Mouse (Mus musculus) limb, embryonic 14.5 days (tissue): ENCODE results near the gene Syde1. TPM values are rescaled to one million over a fixed set of nuclear protein-coding genes. Genes with fewer than 3 reads are reported as not detected.
A peak's percentile ranks its signal among the peaks of the same experiment; 100 is the strongest.

Experiments
- ATAC-seq: fragments of 200-750 bp; cut with Nextera tagmentation; 2 replicates; pipeline ENCODE4 v1.8.0; 2017; ENCODE audit warnings: low read depth, moderate number of reproducible peaks, moderate TSS enrichment; ENCODE audit not compliant: low FRiP score
- DNase-seq: peaks from one replicate; pipeline ENCODE4 v3.0.0-alpha.2; 2015; ENCODE audit warnings: low spot score
- H3K27ac ChIP-seq: fragments of 300-500 bp; sonication (generic); replicated peaks from 2 replicates; pipeline ENCODE4 v1.5.1; 2014; ENCODE audit warnings: low read depth, mild to moderate bottlenecking, low read length, moderate library complexity, mixed read lengths
- H3K27me3 ChIP-seq: fragments of 300-500 bp; sonication (generic); 2 replicates; pipeline ENCODE4 v1.6.1; 2014; ENCODE audit warnings: low read length, mixed read lengths; ENCODE audit not compliant: control insufficient read depth, insufficient read depth
- H3K36me3 ChIP-seq: fragments of 300-500 bp; sonication (generic); 2 replicates; pipeline ENCODE4 v1.6.1; 2014; ENCODE audit warnings: mild to moderate bottlenecking, low read length, moderate library complexity, mixed read lengths; ENCODE audit not compliant: control insufficient read depth, insufficient read depth
- H3K4me1 ChIP-seq: fragments of 300-500 bp; sonication (generic); 2 replicates; pipeline ENCODE4 v1.6.1; 2014; ENCODE audit warnings: antibody characterized with exemption, low read length, mixed read lengths; ENCODE audit not compliant: control insufficient read depth, insufficient read depth
- H3K4me2 ChIP-seq: fragments of 300-500 bp; sonication (generic); replicated peaks from 2 replicates; pipeline ENCODE4 v1.6.1; 2014; ENCODE audit warnings: low read depth, mild to moderate bottlenecking, low read length, moderate library complexity; ENCODE audit not compliant: severe bottlenecking
- H3K4me3 ChIP-seq: fragments of 300-500 bp; sonication (generic); replicated peaks from 2 replicates; pipeline ENCODE4 v1.5.1; 2014; ENCODE audit warnings: low read length
- H3K9ac ChIP-seq: fragments of 300-500 bp; sonication (generic); 2 replicates; pipeline ENCODE4 v1.6.1; 2014; ENCODE audit warnings: mild to moderate bottlenecking, low read depth, low read length, moderate library complexity; ENCODE audit not compliant: severe bottlenecking
- H3K9me3 ChIP-seq: fragments of 300-500 bp; sonication (generic); 2 replicates; pipeline ENCODE4 v1.6.1; 2016; ENCODE audit warnings: low read length; ENCODE audit not compliant: control insufficient read depth
- POLR2A ChIP-seq: fragments of 200-500 bp; IDR thresholded peaks from 2 replicates; pipeline ENCODE4 v1.8.0; 2012; ENCODE audit warnings: inconsistent platforms, mild to moderate bottlenecking, moderate library complexity, borderline replicate concordance; ENCODE audit not compliant: insufficient read depth, insufficient read length; ENCODE audit errors: extremely low read depth
- WGBS: fragments of 180-500 bp; shearing (Covaris S2); extraction: QIAGEN DNeasy Blood & Tissue Kit; methylation state at CpG from one replicate; pipeline ENCODE4 v1.1.7; 2014; 5-methylcytosine and 5-hydroxymethylcytosine counted together
- polyA plus RNA-seq, 2 experiments: library from polyadenylated mRNA; depleted of rRNA in 1 of 2; stranded (reverse) in 1 of 2; unstranded in 1 of 2; fragments of >200 nt; fragmentation: Nextera tagmentation in 1 of 2; extraction: Ambion mirVana in 1 of 2; gene quantifications; 2 replicates each; pipeline versions ENCODE4 v1.2.1 to v1.2.3; 2012 to 2014

Syde1 gene
- polyA plus RNA-seq, 2 experiments: 24.4 to 49.2 TPM

- ATAC-seq: no peak
- Histone ChIP-seq H3K4me1 (peaks cover 4% of the 10 kb centered on the region; the same call in 1 of the 2 replicates), H3K36me3 (peaks cover 36% of the 10 kb centered on the region), H3K4me2 (no peak overlapping the region), H3K4me3 (no peak overlapping the region), H3K27me3 (no peaks in the 10 kb centered on the region), H3K27ac (no peak overlapping the region), H3K9me3 (no peaks in the 10 kb centered on the region), H3K9ac (no peak overlapping the region)
- no peak for TF ChIP-seq POLR2A
- DNase-seq: no peak
- WGBS: 96% methylated on average over 16 of the region's 16 CpGs
Observed at GRCm38 (mm10) chr10:78576435-78577184, 15.2 kb downstream of the Syde1 start.

GRCm38 (mm10) chr10:78575690-78576089, 16.1 kb downstream of the Syde1 start:
- no peaks in the 10 kb centered on the region for H3K9me3 ChIP-seq
- H3K9ac ChIP-seq: no peak overlapping the region
- TF ChIP-seq POLR2A: no peak
- H3K4me3 ChIP-seq: peak overlapping the region; percentile 53
- DNase-seq (no peak), ATAC-seq (no peak)
- 63% methylated on average over 2 of the region's 2 CpGs for WGBS
- H3K36me3 ChIP-seq: peaks cover 34% of the 10 kb centered on the region
- H3K27ac ChIP-seq: no peak overlapping the region
- H3K4me1 ChIP-seq: peaks cover 12% of the 10 kb centered on the region
- H3K27me3 ChIP-seq: no peaks in the 10 kb centered on the region
- H3K4me2 ChIP-seq: peak overlapping the region; percentile 67

DNA sequence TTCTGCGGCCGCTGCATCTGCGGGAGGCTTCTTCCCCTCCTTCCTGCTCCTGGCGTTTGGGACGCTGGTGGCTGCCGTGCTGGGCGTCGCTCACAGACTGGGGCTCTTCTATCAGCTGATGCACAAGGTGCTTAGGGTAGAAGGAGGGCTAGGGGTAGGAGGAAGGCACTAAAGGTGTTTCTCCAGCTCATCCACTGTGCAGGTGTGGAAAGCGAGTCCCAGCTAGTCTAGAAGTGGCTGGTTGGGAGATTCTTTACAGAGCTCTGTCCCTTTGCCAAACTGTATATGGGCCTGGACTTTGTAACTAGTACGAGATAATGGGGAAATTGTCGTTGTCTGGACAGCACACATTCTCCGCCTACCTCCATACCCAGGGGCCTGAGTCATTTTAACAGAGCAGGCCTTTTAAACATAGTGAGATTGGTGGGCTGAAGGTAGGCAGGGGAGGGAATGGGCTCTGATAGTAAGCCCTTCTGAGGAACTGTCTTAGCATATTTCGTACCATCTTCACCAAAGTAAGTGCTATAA, 16.6 kb downstream of the Syde1 start:
- Histone ChIP-seq H3K27me3 (no peaks in the 10 kb centered on the region), H3K4me2 (peak overlapping the region; percentile 67), H3K27ac (peak overlapping the region; percentile 84), H3K4me1 (peaks cover 12% of the 10 kb centered on the region), H3K4me3 (peak overlapping the region; percentile 53), H3K9ac (peak overlapping the region; percentile 70), H3K36me3 (peaks cover 30% of the 10 kb centered on the region), H3K9me3 (no peaks in the 10 kb centered on the region)
- DNase-seq (no peak), ATAC-seq (peak; percentile 17)
- TF ChIP-seq POLR2A: no peak
- 14% methylated on average over 13 of the region's 13 CpGs for WGBS

DNA sequence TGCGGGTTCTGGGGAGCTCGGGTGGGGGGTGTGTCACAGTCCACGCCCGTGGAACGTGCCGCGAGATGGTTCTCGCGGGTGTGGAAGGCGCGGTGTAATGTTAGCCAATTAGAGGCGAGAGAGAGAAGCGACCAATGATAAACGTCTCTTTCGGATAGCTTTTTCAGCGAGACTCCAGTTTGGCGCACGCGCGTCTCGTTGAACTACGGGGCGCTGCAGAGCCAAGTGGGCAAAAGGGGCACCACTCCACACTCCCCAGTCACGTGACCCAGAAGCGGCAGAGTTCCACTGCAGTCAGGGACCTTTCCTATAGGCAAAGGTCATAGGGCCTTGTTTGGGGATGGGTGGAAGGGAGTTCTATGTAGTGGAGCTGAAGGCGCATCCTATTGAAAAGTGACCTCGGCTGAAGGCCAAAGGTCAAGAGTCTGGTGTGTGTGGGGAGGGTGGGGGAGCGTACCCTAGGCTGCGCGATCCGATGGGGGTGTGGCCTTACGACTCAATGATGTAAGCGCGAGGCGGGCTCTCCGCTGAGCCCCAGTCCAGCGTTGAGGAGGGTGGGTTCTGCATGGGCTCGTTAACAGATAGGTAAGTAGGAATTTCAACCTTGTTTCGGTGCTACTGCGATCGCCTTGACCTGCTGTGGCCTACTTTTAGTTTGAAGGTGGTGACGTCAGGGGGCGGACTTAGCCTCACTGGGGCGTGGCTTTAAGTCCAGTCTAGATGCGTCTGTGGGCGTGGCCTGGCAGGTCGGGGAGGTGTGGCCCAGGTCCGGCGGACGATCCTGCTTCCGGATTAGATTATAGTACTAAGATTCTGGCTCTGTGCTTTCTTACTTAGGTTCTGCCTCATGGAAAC, 17.3 kb downstream of the Syde1 start, which contains the start of gene Ilvbl:
Ilvbl (plus strand) TSS at position 97 of the 855 bp plus-strand sequence.
- peak within 1 kb of the TSS; percentile 70 for H3K9ac ChIP-seq
- peaks cover 12% of the 10 kb centered on the region for H3K4me1 ChIP-seq
- peaks cover 23% of the 10 kb centered on the region for H3K36me3 ChIP-seq
- WGBS: under 1% methylated on average over 51 of the region's 51 CpGs
- H3K4me3 ChIP-seq: peak within 1 kb of the TSS; percentile 53
- no peaks in the 10 kb centered on the region for H3K9me3 ChIP-seq
- DNase-seq (peak; percentile 96), ATAC-seq (peak; percentile 90)
- peak within 1 kb of the TSS; percentile 84 for H3K27ac ChIP-seq
- peak within 1 kb of the TSS; percentile 67 for H3K4me2 ChIP-seq
- 0 out of 2 replicates have a peak, but pooled peaks have one; percentile 7 for TF ChIP-seq POLR2A
- H3K27me3 ChIP-seq: no peaks in the 10 kb centered on the region

DNA sequence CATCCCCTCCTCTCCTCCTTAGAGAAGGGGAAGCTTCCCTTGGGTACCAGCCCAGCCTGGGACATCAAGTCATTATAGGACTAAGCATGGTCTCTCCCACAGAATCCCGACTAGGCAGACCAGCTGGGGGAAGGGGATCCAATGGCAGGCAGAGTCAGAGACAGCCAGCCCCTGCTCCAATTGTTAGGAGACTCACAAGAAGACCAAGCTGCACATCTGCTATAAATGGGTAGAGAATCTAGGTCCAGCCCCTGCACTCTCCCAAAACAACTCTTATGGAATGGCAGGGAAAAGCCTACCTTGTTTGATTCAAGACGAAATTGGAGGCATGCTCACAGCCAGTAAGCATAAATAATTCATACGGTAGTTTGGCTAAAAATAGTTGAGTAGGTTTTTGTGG, 18.5 kb downstream of the Syde1 start:
- 68% methylated on average over 3 of the region's 3 CpGs for WGBS

More for the DNA sequence above, 18.5 kb downstream of the Syde1 start:
- DNase-seq (no peak), ATAC-seq (no peak)
- H3K4me2 ChIP-seq: no peak overlapping the region
- no peak overlapping the region for H3K4me3 ChIP-seq
- H3K9ac ChIP-seq: no peak overlapping the region
- no peaks in the 10 kb centered on the region for H3K9me3 ChIP-seq
- H3K27me3 ChIP-seq: no peaks in the 10 kb centered on the region
- no peak for TF ChIP-seq POLR2A
- H3K27ac ChIP-seq: peak overlapping the region; percentile 84; the same call in 1 of the 2 replicates
- H3K4me1 ChIP-seq: peaks cover 12% of the 10 kb centered on the region
- H3K36me3 ChIP-seq: peaks cover 11% of the 10 kb centered on the region
